Mouse (Mus musculus) left cerebral cortex, adult 2 months (tissue): ENCODE results near the gene Vapb. TPM values are rescaled to one million over a fixed set of nuclear protein-coding genes. Genes with fewer than 3 reads are reported as not detected.
"Not testable (repeated sequence)": the region's sequence is repeated elsewhere in the genome, so short reads cannot be mapped to it uniquely, and the experiment has no call there.

Experiments used
- DNase-seq, 2 experiments: peaks; one replicate each; pipeline ENCODE4 v3.0.0; 2021 to 2022; ENCODE audit warnings: low spot score in 2 of 2, mixed read lengths in 1 of 2; ENCODE audit errors: extremely low spot score in 1 of 2
- H3K27ac ChIP-seq: fragments of 200-600 bp; 2 replicates; pipeline ENCODE4 v1.8.1; 2022
- H3K4me3 ChIP-seq: fragments of 200-600 bp; 2 replicates; pipeline ENCODE4 v1.8.1; 2022
- CTCF ChIP-seq: fragments of 200-600 bp; IDR thresholded peaks from 2 replicates; pipeline ENCODE4 v1.8.1; 2022; ENCODE audit warnings: antibody characterized with exemption, mild to moderate bottlenecking, moderate library complexity
- intact Hi-C: fragments of 180-260 bp; cut with DNase I; formaldehyde crosslinking; loops from one replicate; pipeline ENCODE4 v1.15.1; 2025
- total RNA-seq, 2 experiments: library from RNA; stranded (reverse); gene quantifications; 2 replicates each; pipeline ENCODE4 v1.2.3; 2021

Vapb gene
- total RNA-seq, 2 experiments from 2014 or later, result 125 to 130 TPM

DNA sequence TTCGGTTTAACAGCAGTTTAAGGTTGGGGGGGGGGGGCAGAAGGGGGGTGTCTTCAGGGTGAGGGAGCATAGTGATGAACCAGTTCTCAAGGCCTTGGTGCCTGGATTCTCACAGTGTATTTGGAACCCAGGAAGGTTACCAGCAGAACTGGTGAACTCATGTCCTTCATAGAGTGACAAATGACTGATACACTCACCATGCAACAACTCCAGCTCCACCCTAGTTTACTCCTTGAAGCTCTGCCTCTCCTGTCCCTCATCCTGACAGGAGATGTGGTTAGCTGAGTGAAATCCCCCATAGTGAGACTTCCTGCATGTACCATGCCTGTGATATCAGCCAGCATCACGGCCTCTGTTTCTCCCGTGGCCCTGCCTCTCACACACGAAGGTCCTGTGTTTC, 24.1 kb upstream of the Vapb start:
- no peak for DNase-seq
- TF ChIP-seq CTCF, result no peak
- Histone ChIP-seq H3K4me3 (no peak overlapping the region), H3K27ac (no peak overlapping the region)
- intact Hi-C loops, result no loop called here

DNA sequence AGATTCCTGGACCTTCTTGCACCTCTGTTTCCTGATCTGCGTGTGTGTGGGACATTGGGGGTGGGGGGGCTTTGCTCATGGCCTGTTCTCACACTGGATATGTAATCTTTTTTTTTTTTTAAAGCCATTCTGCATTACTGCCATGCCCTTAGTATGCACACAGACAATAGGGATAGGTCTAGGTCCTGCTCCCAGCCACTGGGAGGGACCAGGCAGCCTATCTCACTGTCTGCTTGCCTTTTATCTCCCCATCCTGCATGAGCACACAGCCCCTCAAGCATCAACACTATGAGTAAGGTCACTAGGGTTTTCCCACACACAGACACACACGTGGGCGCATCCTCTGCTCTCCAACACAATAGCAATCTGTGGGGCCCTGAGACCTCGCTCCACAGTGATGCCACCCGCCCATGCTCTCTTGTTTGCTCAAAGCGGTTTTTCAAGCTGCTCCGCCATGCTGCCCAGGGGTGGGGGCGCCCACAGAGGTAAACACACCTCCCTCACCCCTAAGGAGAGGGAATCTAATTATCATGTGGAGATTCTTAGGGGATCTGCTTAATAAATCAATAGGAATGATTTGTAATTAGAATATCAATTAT, 22.6 kb upstream of the Vapb start:
- DNase-seq, result no peak
- TF ChIP-seq CTCF, result no peak
- Histone ChIP-seq H3K4me3 (no peak overlapping the region), H3K27ac (no peak overlapping the region)
- intact Hi-C loops, result no loop called here

- no peak for TF ChIP-seq CTCF
- DNase-seq, result no peak
- intact Hi-C loops, result no loop called here
These were observed 20.3 kb upstream of the Vapb start for GRCm38 (mm10) chr2:173716966-173717365.

DNA sequence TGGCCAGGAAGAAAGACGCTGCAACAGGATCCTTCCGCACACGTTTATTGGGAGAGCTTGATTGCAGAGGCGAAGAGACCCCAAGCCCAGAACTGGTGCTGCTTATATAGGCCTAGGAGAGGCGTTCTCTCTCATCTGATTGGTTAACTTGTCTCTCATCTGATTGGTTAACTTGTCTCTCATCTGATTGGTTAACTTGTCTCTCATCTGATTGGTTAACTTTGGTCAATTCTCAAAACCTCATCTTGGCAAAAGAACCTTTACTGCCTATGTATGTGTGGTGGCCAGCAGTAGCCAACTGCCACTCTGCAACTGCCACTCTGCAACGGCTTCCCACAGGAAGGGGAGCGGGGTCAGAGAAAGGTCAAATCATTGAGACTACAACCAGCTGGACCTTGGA, 18.2 kb upstream of the Vapb start, which contains the start of gene 1700010B08Rik:
Gene 1700010B08Rik, plus strand, starts transcription at position 301 of the 400 bp plus-strand sequence.
- intact Hi-C loops, DNase-seq, H3K4me3 ChIP-seq, H3K27ac ChIP-seq: not testable (repeated sequence)

More at GRCm38 (mm10) chr2:173716966-173717365, 20.3 kb upstream of the Vapb start:
- Histone ChIP-seq H3K4me3 (no peak overlapping the region), H3K27ac (no peak overlapping the region)

- no peak overlapping the region for H3K27ac ChIP-seq
- no peak for DNase-seq
- no peak for TF ChIP-seq CTCF
- no peak overlapping the region for H3K4me3 ChIP-seq
- intact Hi-C loops, result loop anchor here (5.0 kb wide), 1 partner anchor 120 kb away; no protein-coding TSS in a partner anchor
These were observed 15.0 kb upstream of the Vapb start for GRCm38 (mm10) chr2:173722251-173722857.

DNA sequence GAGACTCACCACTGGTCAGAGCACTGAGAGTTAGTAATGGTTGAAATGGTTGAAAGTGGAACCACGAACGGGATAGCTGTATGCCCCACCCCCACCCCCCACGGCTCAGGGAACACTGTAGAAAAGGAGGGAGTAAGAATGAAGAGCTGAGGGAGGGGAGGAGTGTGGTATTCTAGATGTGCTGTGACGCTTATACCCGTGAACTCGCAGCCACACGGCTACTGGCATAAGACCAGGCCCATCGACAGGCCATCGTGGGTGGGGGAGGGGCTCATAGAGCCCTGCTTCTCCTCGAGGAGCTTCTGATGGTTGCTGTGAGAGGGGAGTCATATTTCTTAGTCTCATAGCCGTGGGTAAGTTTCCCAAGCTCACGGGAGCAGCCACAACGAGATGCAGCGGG, 12.9 kb upstream of the Vapb start:
- intact Hi-C loops, result loop anchor here (5.0 kb wide), 1 partner anchor 122 kb away; no protein-coding TSS in a partner anchor
- DNase-seq, result no peak
- no peak overlapping the region for H3K4me3 ChIP-seq
- no peak overlapping the region for H3K27ac ChIP-seq
- TF ChIP-seq CTCF, result no peak

GRCm38 (mm10) chr2:173724940-173725807, 12.1 kb upstream of the Vapb start:
- TF ChIP-seq CTCF, result no peak
- DNase-seq, result no peak
- H3K27ac ChIP-seq, result no peak overlapping the region
- intact Hi-C loops, result loop anchor here (5.0 kb wide), 1 partner anchor 123 kb away; no protein-coding TSS in a partner anchor
- H3K4me3 ChIP-seq, result no peak overlapping the region

- intact Hi-C loops, result no loop called here
- Histone ChIP-seq H3K4me3 (no peak overlapping the region), H3K27ac (no peak overlapping the region)
- no peak for TF ChIP-seq CTCF
- no peak for DNase-seq
These were observed 11.5 kb upstream of the Vapb start for GRCm38 (mm10) chr2:173725819-173726218.

GRCm38 (mm10) chr2:173730444-173730966, 6.8 kb upstream of the Vapb start:
- no peak for DNase-seq
- no peak overlapping the region for H3K27ac ChIP-seq
- H3K4me3 ChIP-seq, result no peak overlapping the region
- intact Hi-C loops, result no loop called here
- no peak for TF ChIP-seq CTCF

- H3K4me3 ChIP-seq, result no peak overlapping the region
- TF ChIP-seq CTCF, result no peak
- H3K27ac ChIP-seq, result no peak overlapping the region
- intact Hi-C loops, result no loop called here
- no peak for DNase-seq
These were observed 2.9 kb upstream of the Vapb start for GRCm38 (mm10) chr2:173734426-173734825.

- intact Hi-C loops, result no loop called here
- DNase-seq, result no peak
- H3K4me3 ChIP-seq, result peak overlapping the region; percentile 87
- H3K27ac ChIP-seq, result no peak overlapping the region; the same call in 1 of the 2 replicates
- TF ChIP-seq CTCF, result no peak
These were observed 921 bp downstream of the Vapb start for GRCm38 (mm10) chr2:173738232-173738631.

DNA sequence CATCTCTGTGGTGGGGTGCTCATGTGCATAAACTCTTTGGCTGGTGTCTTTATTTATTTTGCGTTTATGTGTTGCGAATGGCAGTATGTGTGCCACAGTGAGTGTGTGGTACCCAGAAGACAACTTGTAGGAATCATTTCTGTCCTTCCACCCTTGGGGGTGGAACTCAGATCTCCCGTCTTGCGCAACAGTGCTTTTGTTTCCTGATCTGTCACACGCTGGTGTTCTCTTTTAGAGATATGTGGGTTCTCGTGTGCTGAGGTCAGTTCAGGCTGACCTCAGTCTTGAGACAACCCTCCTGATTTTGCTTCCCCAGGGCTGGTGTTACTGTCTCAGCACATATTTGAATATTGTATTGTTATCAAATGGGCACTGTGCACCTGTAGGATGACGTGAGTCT, 1.8 kb downstream of the Vapb start:
- H3K4me3 ChIP-seq, result no peak overlapping the region
- H3K27ac ChIP-seq, result no peak overlapping the region
- TF ChIP-seq CTCF, result no peak
- intact Hi-C loops, result no loop called here
- DNase-seq, result no peak
